Mouse (Mus musculus) bone marrow, adult 2 months (tissue): Measurements from ENCODE around the gene A3galt2.

Experiments used
- CTCF ChIP-seq: fragments of 200-500 bp; IDR thresholded peaks from 2 replicates; pipeline ENCODE4 v1.5.1; 2011; ENCODE audit warnings: low read length, control low read depth; ENCODE audit not compliant: control insufficient read depth, insufficient read depth
- POLR2A ChIP-seq: fragments of 200-500 bp; IDR thresholded peaks from 2 replicates; pipeline ENCODE4 v1.6.1; 2011; ENCODE audit warnings: low read depth, mild to moderate bottlenecking, control low read depth, low read length, borderline replicate concordance; ENCODE audit not compliant: control insufficient read depth

- TF ChIP-seq CTCF (no peak), POLR2A (no peak)
These were observed 29.9 kb downstream of the A3galt2 start for GRCm38 (mm10) chr4:128784950-128785631.
